Mouse (Mus musculus) large intestine, adult 2 months (tissue): ENCODE results near the gene Lilra6. TPM values are rescaled to one million over a fixed set of nuclear protein-coding genes. Genes with fewer than 3 reads are reported as not detected.
"Not testable (repeated sequence)": the region's sequence is repeated elsewhere in the genome, so short reads cannot be mapped to it uniquely, and the experiment has no call there.

Experiments
- DNase-seq: peaks from one replicate; pipeline ENCODE4 v3.0.0-alpha.2; 2012; ENCODE audit warnings: low read depth, low spot score
- WGBS: fragments of 180-500 bp; shearing (Covaris S2); methylation state at CpG from one replicate; pipeline ENCODE4 v1.1.7; 2018; 5-methylcytosine and 5-hydroxymethylcytosine counted together
- polyA plus RNA-seq: library from polyadenylated mRNA; depleted of rRNA; stranded (reverse); fragments of >200 nt; gene quantifications from 2 replicates; pipeline ENCODE4 v1.2.3, GENCODE M21; 2012; rRNA removed

Lilra6 gene
- 0.32 and 0.49 TPM in 2 replicates for polyA plus RNA-seq

DNA sequence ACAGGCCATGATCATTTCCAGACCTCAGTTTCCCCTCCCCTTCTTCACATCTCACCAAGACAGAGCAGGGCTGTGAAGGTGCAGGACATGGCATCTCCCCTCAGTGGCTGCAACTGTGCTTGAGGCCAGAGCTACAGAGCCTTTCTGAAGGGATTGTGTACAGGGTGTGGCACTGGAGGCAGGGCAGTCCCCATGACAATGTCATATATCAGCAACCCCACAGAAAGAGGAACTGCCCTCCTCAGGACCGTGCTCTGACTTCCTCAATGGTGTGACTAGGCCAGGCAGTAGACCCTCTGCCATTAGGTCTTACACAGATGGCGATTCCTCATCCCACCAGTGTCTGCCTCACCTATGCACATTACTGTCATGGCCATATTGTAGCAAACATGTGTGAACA is at the start of gene Lilra6:
Gene Lilra6, minus strand, starts transcription at position 117 of the 400 bp plus-strand sequence.
- not testable (repeated sequence) for DNase-seq
- WGBS, result 50% methylated on average over 2 of the region's 2 CpGs

- WGBS, result 83% methylated on average over 2 of the region's 2 CpGs
- DNase-seq, result no peak
Observed at GRCm38 (mm10) chr7:3962017-3962416, 46.7 kb upstream of the Lilra6 start.

- WGBS, result 86% methylated on average over 3 of the region's 3 CpGs
Observed at GRCm38 (mm10) chr7:3957387-3957786, 42.1 kb upstream of the Lilra6 start.

GRCm38 (mm10) chr7:3949159-3949558 is 33.9 kb upstream of the Lilra6 start:
- DNase-seq, result no peak
- 75% methylated on average over 3 of the region's 3 CpGs for WGBS

More at GRCm38 (mm10) chr7:3957387-3957786, 42.1 kb upstream of the Lilra6 start:
- no peak for DNase-seq

DNA sequence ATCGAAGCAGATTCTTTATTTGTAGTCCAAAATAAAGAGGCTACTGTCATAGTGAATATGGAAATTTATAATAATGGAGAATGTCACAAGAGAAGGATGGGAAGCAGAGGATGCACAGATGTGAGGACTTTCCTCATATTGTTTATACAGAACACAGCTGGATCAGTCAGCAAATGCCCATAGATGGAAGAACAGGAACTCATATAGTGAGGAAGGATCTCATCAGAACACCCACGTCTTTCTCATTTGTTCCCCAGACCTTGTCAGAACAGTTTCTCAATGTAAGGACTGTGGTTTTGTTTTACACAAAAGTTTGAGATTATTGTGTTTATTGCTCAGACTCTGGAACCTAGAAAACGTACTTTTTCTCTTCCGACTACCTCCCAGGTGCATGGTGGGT is 32.9 kb upstream of the Lilra6 start:
- 60% methylated on average over 4 of the region's 4 CpGs for WGBS
- no peak for DNase-seq

GRCm38 (mm10) chr7:3946117-3946516 is 30.8 kb upstream of the Lilra6 start:
- WGBS, result 48% methylated on average over 4 of the region's 4 CpGs
- no peak for DNase-seq

DNA sequence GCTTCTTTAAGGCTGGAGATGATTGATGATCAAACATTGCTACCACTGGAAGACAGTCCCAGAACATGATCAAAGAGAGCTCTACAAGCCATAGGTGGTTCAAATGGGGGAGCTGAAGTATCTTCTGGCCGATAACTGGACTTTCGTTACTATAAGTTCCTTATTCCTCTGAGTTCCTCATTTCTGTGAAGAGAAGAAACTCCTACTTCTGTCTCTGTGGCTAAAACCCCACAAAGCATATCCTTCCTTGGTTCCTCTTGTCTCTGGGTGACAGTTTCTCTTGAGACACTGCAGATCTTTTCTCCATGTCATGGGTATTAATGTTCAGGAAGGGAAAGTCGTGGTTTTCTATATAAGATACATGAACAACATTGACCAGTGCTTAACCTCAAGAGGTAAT is 25.6 kb upstream of the Lilra6 start:
- 65% methylated on average over 3 of the region's 3 CpGs for WGBS
- no peak for DNase-seq

DNA sequence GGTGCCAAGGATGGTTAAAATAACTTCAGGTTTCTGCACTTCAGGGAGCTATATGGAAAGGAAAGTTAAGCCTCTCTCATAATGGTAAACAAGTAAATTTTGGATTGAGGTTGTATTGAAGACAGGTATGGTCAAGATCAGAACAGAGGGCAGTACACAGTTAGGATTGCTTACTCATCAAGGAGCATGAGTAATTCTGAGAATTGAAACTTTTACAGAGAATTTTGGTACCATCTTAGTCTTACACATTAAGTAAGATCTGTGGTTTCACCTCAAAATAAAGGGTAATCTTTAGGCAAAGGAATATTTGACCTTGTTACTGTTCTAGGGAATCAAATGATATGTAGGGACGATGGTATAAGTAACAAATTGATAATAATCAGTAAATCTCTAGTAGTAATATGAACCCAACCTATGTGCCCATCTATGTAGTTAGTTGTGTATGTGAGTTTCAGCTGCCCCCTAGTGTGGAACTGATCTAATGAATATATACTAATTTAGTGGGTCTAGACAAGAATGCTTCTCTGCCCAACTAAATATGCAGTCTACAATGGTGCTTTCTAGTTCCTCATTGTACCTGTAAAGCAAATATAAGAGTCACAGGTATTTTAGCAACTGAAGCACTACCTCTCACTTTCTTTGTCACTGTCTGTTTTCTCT is 24.7 kb upstream of the Lilra6 start:
- WGBS, result 67% methylated on average over 1 of the region's 1 CpGs
- DNase-seq, result no peak

DNA sequence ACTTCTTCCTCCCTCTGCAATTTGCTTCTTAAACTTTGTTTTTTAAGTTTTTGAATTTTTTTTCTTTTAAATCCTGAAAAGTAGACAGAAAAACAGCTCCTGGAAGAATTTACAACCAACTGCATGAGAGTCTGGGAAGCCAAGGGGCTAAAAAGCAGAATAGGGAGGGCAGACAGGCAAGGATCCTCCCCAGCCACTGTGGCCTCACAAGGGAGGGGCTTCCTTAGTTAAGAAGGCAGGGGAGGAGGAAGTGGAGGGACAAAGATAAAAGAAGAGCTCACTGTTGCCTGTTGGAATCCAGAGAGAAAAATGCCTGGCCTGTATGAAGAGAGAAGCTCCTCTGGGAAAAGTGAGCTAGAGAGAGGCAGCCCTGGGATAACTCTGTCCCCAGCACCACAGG is 20.2 kb upstream of the Lilra6 start:
- DNase-seq, result not testable (repeated sequence)

DNA sequence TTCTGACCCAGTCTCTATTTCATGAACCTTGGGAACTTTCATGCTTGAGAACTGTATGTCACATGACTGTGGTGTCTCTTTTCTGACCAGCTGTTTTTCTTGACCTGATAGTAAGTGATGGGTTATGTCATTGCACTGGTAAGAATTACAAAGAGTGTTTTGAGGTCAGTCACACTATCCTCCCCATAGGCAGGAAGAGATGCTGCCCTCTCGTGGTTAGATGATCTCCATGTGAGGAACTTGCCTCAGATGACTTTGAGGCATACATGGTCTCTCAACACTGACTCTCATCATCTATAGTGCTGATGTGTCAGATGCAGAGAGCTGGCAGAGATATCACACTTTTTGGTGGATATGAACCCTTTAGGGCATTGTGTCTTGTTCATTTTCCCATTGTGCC is 11.6 kb downstream of the Lilra6 start:
- DNase-seq, result no peak
- WGBS, result 24% methylated on average over 1 of the region's 1 CpGs

DNA sequence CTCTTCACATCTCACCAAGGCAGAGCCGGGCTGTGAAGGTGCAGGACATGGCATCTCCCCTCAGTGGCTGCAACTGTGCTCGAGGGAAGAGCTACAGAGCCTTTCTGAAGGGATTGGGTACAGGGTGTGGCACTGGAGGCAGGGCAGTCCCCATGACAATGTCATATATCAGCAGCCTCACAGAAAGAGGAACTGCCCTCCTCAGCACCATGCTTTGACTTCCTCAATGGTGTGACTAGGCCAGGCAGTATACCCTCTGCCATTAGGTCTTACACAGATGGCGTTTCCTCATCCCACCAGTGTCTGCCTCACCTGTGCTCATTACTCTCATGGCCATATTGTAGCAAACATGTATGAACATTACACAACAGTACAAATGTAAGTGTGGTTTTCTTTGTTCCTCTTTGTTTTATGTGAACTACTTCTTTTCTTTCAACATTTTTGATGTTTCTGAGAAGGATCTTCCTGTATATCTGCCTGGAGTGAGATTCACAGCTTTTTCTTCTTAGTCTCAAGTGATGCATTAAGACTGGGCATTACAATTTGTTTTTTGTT is 17.2 kb downstream of the Lilra6 start, which contains the start of gene Gm14548:
Gene Gm14548, minus strand, starts transcription at position 85 of the 555 bp plus-strand sequence.
- DNase-seq, result not testable (repeated sequence)
- WGBS, result 40% methylated on average over 3 of the region's 3 CpGs

- no CpG with 5 or more reads among the region's 1 CpGs for WGBS
Observed at GRCm38 (mm10) chr7:3875032-3875431, 40.3 kb downstream of the Lilra6 start.

More at GRCm38 (mm10) chr7:3875032-3875431, 40.3 kb downstream of the Lilra6 start:
- DNase-seq, result not testable (repeated sequence)

Other genes starting within 250 kb of the Lilra6 start
- gene Leng1, start 249.7 kb downstream of the Lilra6 start, polyA plus RNA-seq, result 6.5 and 7.4 TPM in 2 replicates
- gene Tmc4, start 237.9 kb downstream of the Lilra6 start, polyA plus RNA-seq, result 223 and 306 TPM in 2 replicates
- gene Tsen34, start 222.6 kb downstream of the Lilra6 start, polyA plus RNA-seq, result 71.6 and 77.5 TPM in 2 replicates
- gene Mboat7, start 222.0 kb downstream of the Lilra6 start, polyA plus RNA-seq, result 41.4 and 49.5 TPM in 2 replicates
- 1,977 and 2,102 TPM in 2 replicates for gene Rps9, start 211.5 kb downstream of the Lilra6 start, polyA plus RNA-seq
- 6.8 and 12.0 TPM in 2 replicates for gene Pirb, start 195.1 kb downstream of the Lilra6 start, polyA plus RNA-seq
- 0.14 and 0.26 TPM in 2 replicates for gene Gm15448, start 89.8 kb downstream of the Lilra6 start, polyA plus RNA-seq
- 0.48 and 0.51 TPM in 2 replicates for gene Pira2, start 70.5 kb downstream of the Lilra6 start, polyA plus RNA-seq
- gene Gm14548, start 17.4 kb downstream of the Lilra6 start, polyA plus RNA-seq, result 0.20 and 0.44 TPM in 2 replicates
- gene Lair1, start 147.7 kb upstream of the Lilra6 start, polyA plus RNA-seq, result 5.0 and 8.3 TPM in 2 replicates
- gene Ttyh1, start 203.9 kb upstream of the Lilra6 start, polyA plus RNA-seq, result 17.8 and 26.8 TPM in 2 replicates
- 97.6 and 326 TPM in 2 replicates for gene Leng8, start 221.5 kb upstream of the Lilra6 start, polyA plus RNA-seq
- 30.0 and 45.0 TPM in 2 replicates for gene Leng9, start 234.9 kb upstream of the Lilra6 start, polyA plus RNA-seq
- gene Cdc42ep5, start 249.4 kb upstream of the Lilra6 start, polyA plus RNA-seq, result 220 and 269 TPM in 2 replicates